8 mouse cellular contexts compared by ENCODE assay signal in genomic region chr4:116721098-116721628, GRCm38 (mm10). TPM values are rescaled to one million over a fixed set of nuclear protein-coding genes. Genes with fewer than 3 reads are reported as not detected.
DNase-seq lines count a peak whose midpoint lies in the region; ATAC-seq and TF ChIP-seq lines count a peak whose summit lies in the region.

No protein-coding gene starts in this region.

- no peaks in the 10 kb centered on the region for H3K9me3 ChIP-seq in embryonic facial prominence, embryonic 12.5 days
- H3K9me3 ChIP-seq in hindbrain, postnatal 0 days (ENCODE audit: low read length) = no peaks in the 10 kb centered on the region

- H3K27me3 ChIP-seq in embryonic facial prominence, embryonic 12.5 days = no peaks in the 10 kb centered on the region
- H3K27me3 ChIP-seq in hindbrain, postnatal 0 days (ENCODE audit: insufficient read depth, low read length) = no peaks in the 10 kb centered on the region

- TF ChIP-seq CTCF in hindbrain, postnatal 0 days (IDR thresholded peaks at IDR 0.05; ENCODE audit: low read depth) = no peak

- peak overlapping the region; percentile 93 for H3K4me2 ChIP-seq in embryonic facial prominence, embryonic 12.5 days (replicated peaks)
- peak overlapping the region; percentile 94 for H3K4me2 ChIP-seq in hindbrain, postnatal 0 days (ENCODE audit: low read depth, low read length)

- WGBS in embryonic facial prominence, embryonic 12.5 days = 1% methylated on average over 29 of the region's 29 CpGs
- under 1% methylated on average over 29 of the region's 29 CpGs for WGBS in hindbrain, postnatal 0 days

- no peak; the same call in 1 of the 2 replicates for ATAC-seq in embryonic facial prominence, embryonic 12.5 days (ENCODE audit: insufficient number of reproducible peaks, insufficient read depth, low FRiP score, low TSS enrichment)
- no peak for ATAC-seq in hindbrain, postnatal 0 days
- ATAC-seq in monocyte, adult 5-6 weeks (replicated peaks; ENCODE audit: insufficient number of reproducible peaks, low FRiP score, low TSS enrichment, poor library complexity, severe bottlenecking) = 0 out of 2 replicates have a peak, but pooled peaks have one; percentile 3

- no peaks in the 10 kb centered on the region for H3K36me3 ChIP-seq in embryonic facial prominence, embryonic 12.5 days
- no peaks in the 10 kb centered on the region for H3K36me3 ChIP-seq in hindbrain, postnatal 0 days (ENCODE audit: insufficient read depth, low read length)

- H3K9ac ChIP-seq in embryonic facial prominence, embryonic 12.5 days = peak overlapping the region; percentile 78
- peak overlapping the region; percentile 58 for H3K9ac ChIP-seq in hindbrain, postnatal 0 days (replicated peaks; ENCODE audit: low read length)

- DNase-seq in layer of hippocampus, adult 9-11 months = peak; percentile 5
- DNase-seq in layer of hippocampus, postnatal 10 days (ENCODE audit: low spot score in 2 of 2) = no peak
- DNase-seq in hindbrain, postnatal 0 days (ENCODE audit: low spot score) = no peak
- no peak for DNase-seq in thymus, postnatal 0 days (ENCODE audit: low spot score)
- no peak for DNase-seq in T-cell, adult 2 months (ENCODE audit: low spot score)
- DNase-seq in lung, postnatal 36 days = no peak

- peak overlapping the region; percentile 84 for H3K4me3 ChIP-seq in embryonic facial prominence, embryonic 12.5 days
- H3K4me3 ChIP-seq in hindbrain, postnatal 0 days (ENCODE audit: low read length) = peak overlapping the region; percentile 66

- H3K4me1 ChIP-seq in embryonic facial prominence, embryonic 12.5 days = peaks cover 8% of the 10 kb centered on the region; the same call in 1 of the 2 replicates
- no peaks in the 10 kb centered on the region for H3K4me1 ChIP-seq in hindbrain, postnatal 0 days (ENCODE audit: insufficient read depth, low read length)

- peak overlapping the region; percentile 89 for H3K27ac ChIP-seq in embryonic facial prominence, embryonic 12.5 days
- peak overlapping the region; percentile 61; the same call in 1 of the 2 replicates for H3K27ac ChIP-seq in hindbrain, postnatal 0 days

RNA-seq across cellular contexts. Expression of gene Tesk2, which starts 0.4 kb away (rescaled TPM):
- 1 to 10 TPM; 2.9 to 3.8 TPM for total RNA-seq in layer of hippocampus, postnatal 10 days (2021)
- 11.8 TPM in 2 replicates for polyA plus RNA-seq in embryonic facial prominence, embryonic 12.5 days (2016; fragmentation: Nextera tagmentation; extraction: Ambion mirVana)
- 2.1 and 2.8 TPM in 2 replicates for total RNA-seq in hindbrain, postnatal 0 days (2014; rRNA removed)
- 2.2 and 2.5 TPM in 2 replicates for polyA plus RNA-seq in hindbrain, postnatal 0 days (2015; fragmentation: Nextera tagmentation; extraction: Ambion mirVana)
- total RNA-seq in monocyte, adult 5-6 weeks (2017) = 3.6 to 9.1 TPM (median 5.9 TPM) in 3 replicates
- polyA plus RNA-seq in thymus, postnatal 0 days (2015; fragmentation: Nextera tagmentation; extraction: Ambion mirVana) = 4.3 and 4.7 TPM in 2 replicates

RNA-seq across cellular contexts. Expression of gene Ccdc163, which starts 12.9 kb away (rescaled TPM):
- total RNA-seq in layer of hippocampus, postnatal 10 days (2021) = 1 to 10 TPM; 2.7 to 3.2 TPM
- polyA plus RNA-seq in embryonic facial prominence, embryonic 12.5 days (2016; fragmentation: Nextera tagmentation; extraction: Ambion mirVana) = 25.2 and 26.3 TPM in 2 replicates
- 11.5 and 26.7 TPM in 2 replicates for total RNA-seq in hindbrain, postnatal 0 days (2014; rRNA removed)
- 9.4 and 10.0 TPM in 2 replicates for polyA plus RNA-seq in hindbrain, postnatal 0 days (2015; fragmentation: Nextera tagmentation; extraction: Ambion mirVana)
- total RNA-seq in monocyte, adult 5-6 weeks (2017) = 4.7 to 14.7 TPM (median 10.7 TPM) in 3 replicates
- 21.5 and 23.7 TPM in 2 replicates for polyA plus RNA-seq in thymus, postnatal 0 days (2015; fragmentation: Nextera tagmentation; extraction: Ambion mirVana)

RNA-seq across cellular contexts. Expression of gene Mmachc, which starts 13.0 kb away (rescaled TPM):
- total RNA-seq in layer of hippocampus, postnatal 10 days (2021) = 10 to 100 TPM; 17.3 to 20.7 TPM
- 26.4 and 28.5 TPM in 2 replicates for polyA plus RNA-seq in embryonic facial prominence, embryonic 12.5 days (2016; fragmentation: Nextera tagmentation; extraction: Ambion mirVana)
- 20.5 and 20.6 TPM in 2 replicates for total RNA-seq in hindbrain, postnatal 0 days (2014; rRNA removed)
- 20.2 TPM in 2 replicates for polyA plus RNA-seq in hindbrain, postnatal 0 days (2015; fragmentation: Nextera tagmentation; extraction: Ambion mirVana)
- total RNA-seq in monocyte, adult 5-6 weeks (2017) = 1.6 to 3.3 TPM (median 2.4 TPM) in 3 replicates
- 12.0 and 13.6 TPM in 2 replicates for polyA plus RNA-seq in thymus, postnatal 0 days (2015; fragmentation: Nextera tagmentation; extraction: Ambion mirVana)

RNA-seq across cellular contexts. Expression of gene Prdx1, which starts 35.8 kb away (rescaled TPM):
- total RNA-seq in layer of hippocampus, postnatal 10 days (2021) = 100 to 1,000 TPM; 174 to 189 TPM
- polyA plus RNA-seq in embryonic facial prominence, embryonic 12.5 days (2016; fragmentation: Nextera tagmentation; extraction: Ambion mirVana) = 1,087 and 1,115 TPM in 2 replicates
- total RNA-seq in hindbrain, postnatal 0 days (2014; rRNA removed) = 119 and 136 TPM in 2 replicates
- polyA plus RNA-seq in hindbrain, postnatal 0 days (2015; fragmentation: Nextera tagmentation; extraction: Ambion mirVana) = 589 and 626 TPM in 2 replicates
- total RNA-seq in monocyte, adult 5-6 weeks (2017) = 173 to 407 TPM (median 323 TPM) in 3 replicates
- polyA plus RNA-seq in thymus, postnatal 0 days (2015; fragmentation: Nextera tagmentation; extraction: Ambion mirVana) = 1,118 and 1,206 TPM in 2 replicates
